Mouse (Mus musculus) neural tube, embryonic 15.5 days (tissue): ENCODE measurements around the gene Arhgap25. TPM values are rescaled to one million over a fixed set of nuclear protein-coding genes. Genes with fewer than 3 reads are reported as not detected.
"Not testable (repeated sequence)": the region's sequence is repeated elsewhere in the genome, so short reads cannot be mapped to it uniquely, and the experiment has no call there.

Source experiments
- ATAC-seq: fragments of 200-750 bp; cut with Nextera tagmentation; 2 replicates; pipeline ENCODE4 v1.8.0; 2017; ENCODE audit warnings: mild to moderate bottlenecking, moderate TSS enrichment, moderate library complexity; ENCODE audit not compliant: low FRiP score
- H3K27ac ChIP-seq: fragments of 300-500 bp; sonication (generic); replicated peaks from 2 replicates; pipeline ENCODE4 v1.5.1; 2015; ENCODE audit warnings: mild to moderate bottlenecking, inconsistent platforms
- H3K27me3 ChIP-seq: fragments of 300-500 bp; sonication (generic); replicated peaks from 2 replicates; pipeline ENCODE4 v1.6.1; 2015; ENCODE audit warnings: inconsistent platforms
- H3K36me3 ChIP-seq: fragments of 300-500 bp; sonication (generic); 2 replicates; pipeline ENCODE4 v1.6.1; 2015; ENCODE audit warnings: inconsistent platforms
- H3K4me1 ChIP-seq: fragments of 300-500 bp; sonication (generic); 2 replicates; pipeline ENCODE4 v1.6.1; 2015; ENCODE audit warnings: inconsistent platforms
- H3K4me2 ChIP-seq: fragments of 300-500 bp; sonication (generic); 2 replicates; pipeline ENCODE4 v1.6.1; 2015; ENCODE audit warnings: inconsistent platforms, mild to moderate bottlenecking, moderate library complexity
- H3K4me3 ChIP-seq: fragments of 300-500 bp; sonication (generic); replicated peaks from 2 replicates; pipeline ENCODE4 v1.5.1; 2015; ENCODE audit warnings: mild to moderate bottlenecking, inconsistent platforms
- H3K9ac ChIP-seq: fragments of 300-500 bp; sonication (generic); replicated peaks from 2 replicates; pipeline ENCODE4 v1.6.1; 2015; ENCODE audit warnings: mild to moderate bottlenecking, inconsistent platforms
- H3K9me3 ChIP-seq: fragments of 300-500 bp; sonication (generic); replicated peaks from 2 replicates; pipeline ENCODE4 v1.6.1; 2016; ENCODE audit warnings: inconsistent platforms
- WGBS: fragments of 180-500 bp; shearing (Covaris S2); methylation state at CpG from one replicate; pipeline ENCODE4 v1.1.7; 2015; ENCODE audit warnings: mixed read lengths; 5-methylcytosine and 5-hydroxymethylcytosine counted together
- polyA plus RNA-seq: library from polyadenylated mRNA; unstranded; fragments of >200 nt; fragmentation: Nextera tagmentation; extraction: Ambion mirVana; gene quantifications from 2 replicates; pipeline ENCODE4 v1.2.1, GENCODE M21; 2015

The Arhgap25 gene
- 3.6 and 6.3 TPM in 2 replicates for polyA plus RNA-seq

DNA sequence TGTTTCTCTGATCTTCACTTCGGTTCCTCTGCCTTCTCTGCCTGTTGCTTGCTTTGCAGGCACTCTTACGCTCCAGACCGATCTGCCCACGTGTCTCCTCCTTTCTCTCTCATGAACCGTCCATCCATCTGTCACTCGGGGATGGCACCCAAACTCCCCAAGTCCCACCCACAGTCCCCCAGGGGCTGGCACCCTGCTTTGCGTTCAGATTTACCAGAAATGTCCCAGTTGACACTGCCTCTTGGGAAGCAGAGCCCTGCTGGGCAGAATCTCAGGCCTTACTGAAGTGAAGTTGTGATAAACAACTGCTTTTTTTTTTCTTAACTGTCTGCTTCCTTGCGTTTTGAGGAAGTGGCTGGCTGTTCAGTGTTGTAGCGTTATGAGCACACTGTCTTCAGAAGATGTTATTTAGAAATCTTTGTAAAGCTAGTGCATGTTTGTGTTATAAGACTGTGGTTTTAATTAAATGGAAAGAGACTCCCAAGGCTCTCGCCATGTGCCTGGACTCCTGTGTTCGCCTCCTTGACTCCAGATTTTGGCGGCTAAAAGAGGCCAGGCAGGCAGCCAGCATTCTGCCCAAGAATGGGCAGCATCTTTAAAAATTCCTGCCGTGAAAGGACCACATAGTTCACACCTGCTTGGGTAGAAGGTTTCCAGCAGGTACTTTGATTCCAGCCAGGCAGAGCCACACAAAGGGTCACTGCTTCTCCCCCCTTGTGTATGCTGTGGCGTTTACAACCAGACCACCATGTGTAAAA is at the start of gene Arhgap25:
TSS of gene Arhgap25 (minus strand) at position 307 of the 758 bp plus-strand sequence.
- Histone ChIP-seq H3K9me3 (no peaks in the 10 kb centered on the region), H3K4me3 (no peak within 1 kb of the TSS), H3K27me3 (no peaks in the 10 kb centered on the region), H3K36me3 (no peaks in the 10 kb centered on the region), H3K27ac (no peak within 1 kb of the TSS), H3K4me1 (no peaks in the 10 kb centered on the region), H3K4me2 (no peak within 1 kb of the TSS), H3K9ac (no peak within 1 kb of the TSS)
- 67% methylated on average over 14 of the region's 14 CpGs for WGBS
- no peak for ATAC-seq

DNA sequence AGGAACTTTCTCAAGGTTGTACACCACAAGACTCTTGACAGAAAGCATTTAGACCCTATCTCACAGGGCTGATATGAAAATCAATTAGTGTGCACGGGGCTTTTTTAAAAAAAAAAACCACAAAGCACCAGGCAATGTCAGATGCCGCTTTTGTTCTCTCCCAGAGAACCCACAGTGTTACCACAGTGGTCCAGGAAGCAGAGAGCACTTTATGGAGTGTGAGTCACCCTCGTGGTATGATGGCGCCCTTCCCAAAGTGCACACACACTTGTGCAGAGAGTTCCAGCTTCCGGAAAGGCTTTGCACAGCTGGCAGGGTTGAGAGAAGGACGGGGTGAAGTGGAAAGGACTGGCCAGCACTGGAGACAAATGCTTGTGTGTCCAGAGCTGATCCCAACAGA is 49.4 kb upstream of the Arhgap25 start:
- 79% methylated on average over 6 of the region's 6 CpGs for WGBS
- Histone ChIP-seq H3K36me3 (no peaks in the 10 kb centered on the region), H3K9ac (no peak overlapping the region), H3K4me1 (peaks cover 6% of the 10 kb centered on the region; the same call in 1 of the 2 replicates), H3K9me3 (no peaks in the 10 kb centered on the region), H3K27ac (no peak overlapping the region), H3K4me2 (no peak overlapping the region), H3K27me3 (no peaks in the 10 kb centered on the region), H3K4me3 (no peak overlapping the region)
- ATAC-seq: no peak

DNA sequence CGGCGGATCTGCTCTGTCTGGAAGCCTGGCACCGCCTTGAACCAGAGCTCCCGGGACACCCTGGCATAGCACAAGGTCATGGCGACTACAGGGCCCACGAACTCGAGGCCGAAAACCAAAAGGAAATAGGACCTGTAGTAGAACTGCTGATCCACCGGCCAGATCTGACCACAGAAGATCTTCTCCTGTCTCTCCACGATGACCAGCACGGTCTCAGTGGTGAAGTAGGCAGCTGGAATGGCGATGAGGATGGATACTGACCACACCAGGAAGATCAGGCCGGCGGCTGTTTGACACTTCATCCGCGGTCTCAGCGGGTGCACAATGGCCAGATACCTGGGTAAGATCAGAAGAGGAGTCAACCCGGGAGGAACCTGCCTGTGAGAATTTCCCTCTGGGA is 48.5 kb upstream of the Arhgap25 start:
- H3K9ac ChIP-seq: no peak overlapping the region
- WGBS: 90% methylated on average over 18 of the region's 18 CpGs
- H3K4me1 ChIP-seq: peaks cover 3% of the 10 kb centered on the region; the same call in 1 of the 2 replicates
- no peaks in the 10 kb centered on the region for H3K36me3 ChIP-seq
- no peak overlapping the region for H3K4me3 ChIP-seq
- no peaks in the 10 kb centered on the region for H3K9me3 ChIP-seq
- no peak overlapping the region for H3K4me2 ChIP-seq
- H3K27ac ChIP-seq: no peak overlapping the region
- H3K27me3 ChIP-seq: no peaks in the 10 kb centered on the region
- no peak for ATAC-seq

DNA sequence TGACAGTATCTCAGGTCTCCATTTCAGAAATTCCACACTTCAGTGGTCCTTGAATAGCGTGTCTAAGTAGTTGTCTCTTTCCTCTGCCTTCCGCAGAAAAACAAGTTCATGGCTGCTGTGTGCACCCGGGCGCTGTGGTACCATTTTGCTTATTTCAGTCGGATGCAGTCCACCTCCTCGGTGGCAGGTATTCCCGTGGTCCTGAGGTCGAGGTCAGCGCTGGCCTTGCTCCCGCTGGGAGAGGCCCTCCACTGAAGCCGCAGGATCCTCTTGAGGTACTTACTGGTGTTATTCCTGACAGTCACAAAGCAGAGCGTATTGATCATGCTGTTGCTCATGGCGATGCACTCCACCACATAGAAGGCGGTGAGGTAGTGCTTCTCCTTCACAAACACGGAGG is 48.0 kb upstream of the Arhgap25 start:
- Histone ChIP-seq H3K4me3 (no peak overlapping the region), H3K27ac (no peak overlapping the region), H3K4me2 (no peak overlapping the region), H3K27me3 (no peaks in the 10 kb centered on the region), H3K4me1 (peaks cover 3% of the 10 kb centered on the region; the same call in 1 of the 2 replicates), H3K9me3 (no peaks in the 10 kb centered on the region), H3K9ac (no peak overlapping the region), H3K36me3 (no peaks in the 10 kb centered on the region)
- 86% methylated on average over 15 of the region's 15 CpGs for WGBS
- ATAC-seq: no peak

DNA sequence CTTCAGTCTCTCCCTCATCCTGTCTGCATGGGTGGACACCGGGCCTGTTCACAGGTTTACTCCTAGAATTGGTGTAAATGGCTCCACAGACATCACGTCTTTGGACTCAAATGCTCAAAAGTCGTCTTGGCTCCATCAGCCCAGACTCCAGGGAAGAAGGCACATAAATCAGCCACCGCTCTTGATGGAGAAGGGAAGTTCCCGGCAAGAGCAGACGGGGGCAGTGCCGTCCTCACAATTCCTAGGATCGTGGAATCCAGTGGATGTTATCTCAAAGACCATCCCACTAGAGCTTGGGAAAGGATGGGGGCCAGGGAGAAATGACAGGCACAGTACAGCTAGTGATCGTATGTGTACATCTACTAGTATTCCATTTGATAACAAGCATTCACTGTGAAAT is 45.2 kb upstream of the Arhgap25 start:
- ATAC-seq: no peak
- H3K27ac ChIP-seq: no peak overlapping the region
- H3K27me3 ChIP-seq: no peaks in the 10 kb centered on the region
- 34% methylated on average over 9 of the region's 9 CpGs for WGBS
- no peak overlapping the region for H3K9ac ChIP-seq
- H3K4me1 ChIP-seq: peaks cover 3% of the 10 kb centered on the region; the same call in 1 of the 2 replicates
- H3K4me3 ChIP-seq: no peak overlapping the region
- no peaks in the 10 kb centered on the region for H3K9me3 ChIP-seq
- H3K4me2 ChIP-seq: no peak overlapping the region
- no peaks in the 10 kb centered on the region for H3K36me3 ChIP-seq

DNA sequence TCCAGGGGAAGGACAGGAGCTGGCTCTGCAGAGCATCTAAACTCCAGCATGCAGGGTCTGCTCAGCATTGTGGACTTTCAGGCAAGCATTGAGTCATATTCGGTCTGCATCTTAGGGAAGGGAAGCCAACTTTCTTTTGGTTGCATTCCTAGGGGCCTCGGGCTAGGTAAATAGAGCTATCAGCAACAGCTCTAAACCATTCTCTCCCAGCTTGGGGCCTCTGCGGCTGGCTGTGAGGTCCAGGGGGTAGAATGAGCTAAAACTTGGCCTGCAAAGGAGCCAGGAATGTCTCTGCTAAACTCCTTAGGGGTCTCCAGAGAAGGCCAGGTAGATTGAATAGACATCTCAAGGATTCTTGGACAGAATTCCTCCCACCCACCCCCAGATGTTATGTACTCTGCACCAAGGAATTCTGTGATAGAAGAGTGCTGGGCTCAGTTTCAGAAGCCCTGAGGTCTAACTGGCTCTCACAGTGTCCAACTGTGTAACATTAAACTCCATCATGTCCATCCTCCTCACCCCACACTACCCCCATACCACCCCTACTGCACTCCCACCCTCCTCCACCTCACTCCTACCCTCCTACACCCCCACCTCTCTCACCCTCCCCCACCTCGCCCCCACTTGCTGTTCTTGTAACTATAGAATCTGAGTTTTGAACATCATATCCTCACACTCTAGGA is 43.7 kb upstream of the Arhgap25 start:
- 47% methylated on average over 4 of the region's 4 CpGs for WGBS
- ATAC-seq: no peak

DNA sequence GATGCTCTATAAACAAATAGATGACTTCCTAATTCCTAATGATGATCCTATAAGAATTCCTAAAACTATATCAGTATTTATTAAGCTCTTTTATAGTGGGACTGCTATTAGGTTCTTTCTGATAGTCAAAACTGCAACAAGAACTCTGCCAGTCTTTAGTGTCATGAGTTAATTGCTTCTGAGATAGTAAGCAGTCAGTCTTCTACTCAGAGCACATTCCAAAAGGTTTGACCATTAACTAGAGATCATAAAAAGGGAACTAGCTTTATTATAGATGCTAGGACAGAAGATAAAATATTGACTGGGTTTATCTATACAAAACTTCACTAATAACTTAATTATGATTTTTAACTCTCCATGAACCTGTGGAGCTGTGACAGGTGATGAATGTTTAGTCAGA is 38.8 kb upstream of the Arhgap25 start:
- not testable (repeated sequence) for H3K36me3 ChIP-seq, H3K9ac ChIP-seq, ATAC-seq, H3K4me2 ChIP-seq, H3K27me3 ChIP-seq, H3K4me1 ChIP-seq, H3K27ac ChIP-seq, H3K9me3 ChIP-seq, H3K4me3 ChIP-seq

More for the DNA sequence above, 43.7 kb upstream of the Arhgap25 start:
- H3K9me3 ChIP-seq: no peaks in the 10 kb centered on the region
- H3K4me2 ChIP-seq: no peak overlapping the region
- H3K27me3 ChIP-seq: no peaks in the 10 kb centered on the region
- H3K27ac ChIP-seq: no peak overlapping the region
- no peak overlapping the region for H3K4me3 ChIP-seq
- peaks cover 3% of the 10 kb centered on the region; the same call in 1 of the 2 replicates for H3K4me1 ChIP-seq
- no peaks in the 10 kb centered on the region for H3K36me3 ChIP-seq
- no peak overlapping the region for H3K9ac ChIP-seq

DNA sequence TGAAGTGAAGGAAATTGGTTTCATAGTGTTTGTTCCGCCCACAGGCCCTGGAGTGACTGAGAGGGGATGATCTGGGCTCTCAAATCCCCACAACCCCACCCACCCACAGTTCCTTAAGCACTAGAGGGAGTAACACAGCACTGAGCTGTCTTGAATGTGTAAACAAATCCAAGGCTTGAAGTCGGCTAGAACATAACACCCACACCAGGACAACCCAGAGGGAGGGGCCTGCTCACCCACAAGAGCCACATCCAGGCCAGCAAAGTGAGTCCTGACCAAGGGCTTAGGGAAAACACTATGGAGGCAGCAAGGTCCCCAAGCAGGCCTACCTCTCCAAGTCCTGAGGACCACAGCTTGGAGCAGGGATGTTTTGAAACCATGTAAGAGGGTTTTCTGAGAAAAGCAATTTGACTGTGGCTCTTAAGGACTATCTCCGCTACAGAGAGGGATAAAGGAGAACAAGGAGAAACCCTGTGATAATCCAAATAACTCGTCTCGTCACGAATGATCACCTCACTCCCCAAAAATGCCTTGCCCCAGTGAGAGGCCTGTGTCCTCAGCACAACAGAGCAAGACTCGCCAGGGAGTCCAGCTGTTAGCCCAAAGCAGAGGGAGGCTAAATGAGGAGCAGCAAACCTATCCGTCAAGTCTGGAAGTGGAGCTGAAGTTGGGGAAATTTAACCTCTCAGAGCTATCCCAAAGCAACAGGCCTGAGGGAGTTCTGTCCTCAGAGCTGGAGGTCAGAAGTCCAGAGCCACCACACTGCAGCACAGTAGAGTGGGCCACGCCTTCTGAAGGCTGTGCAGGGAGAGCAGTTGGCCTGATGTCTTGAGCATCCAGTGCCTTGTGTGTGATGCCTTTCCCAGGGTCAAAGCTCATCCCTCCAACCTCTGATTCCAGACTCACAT is 34.9 kb upstream of the Arhgap25 start:
- Histone ChIP-seq H3K9me3 (no peaks in the 10 kb centered on the region), H3K4me2 (no peak overlapping the region), H3K4me3 (no peak overlapping the region), H3K9ac (no peak overlapping the region), H3K36me3 (no peaks in the 10 kb centered on the region), H3K4me1 (no peaks in the 10 kb centered on the region), H3K27ac (no peak overlapping the region), H3K27me3 (no peaks in the 10 kb centered on the region)
- ATAC-seq: no peak
- WGBS: 67% methylated on average over 9 of the region's 9 CpGs

DNA sequence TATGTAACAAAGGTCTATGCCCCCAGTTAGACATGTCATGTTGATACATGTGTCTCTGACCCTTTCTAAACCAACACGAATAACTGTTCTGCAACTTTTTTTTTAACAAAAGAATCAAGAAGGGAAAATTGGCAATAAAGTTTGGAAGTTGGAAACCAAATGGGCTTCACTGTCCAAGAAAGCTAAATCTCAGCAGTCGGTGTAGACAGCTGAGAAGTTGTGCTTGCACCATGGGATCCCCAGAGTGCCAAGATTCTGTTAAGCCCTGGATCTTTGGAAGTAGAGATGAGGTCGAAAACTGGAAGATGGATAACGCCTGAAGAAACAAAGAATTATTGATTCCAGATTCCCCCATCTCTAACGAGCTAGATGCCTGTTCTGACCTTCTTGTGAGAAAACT is 32.1 kb upstream of the Arhgap25 start:
- H3K27me3 ChIP-seq: no peaks in the 10 kb centered on the region
- no peaks in the 10 kb centered on the region for H3K36me3 ChIP-seq
- no peak overlapping the region for H3K27ac ChIP-seq
- H3K4me2 ChIP-seq: no peak overlapping the region
- 85% methylated on average over 5 of the region's 5 CpGs for WGBS
- no peak for ATAC-seq
- no peak overlapping the region for H3K4me3 ChIP-seq
- no peak overlapping the region for H3K9ac ChIP-seq
- H3K9me3 ChIP-seq: no peaks in the 10 kb centered on the region
- H3K4me1 ChIP-seq: no peaks in the 10 kb centered on the region

DNA sequence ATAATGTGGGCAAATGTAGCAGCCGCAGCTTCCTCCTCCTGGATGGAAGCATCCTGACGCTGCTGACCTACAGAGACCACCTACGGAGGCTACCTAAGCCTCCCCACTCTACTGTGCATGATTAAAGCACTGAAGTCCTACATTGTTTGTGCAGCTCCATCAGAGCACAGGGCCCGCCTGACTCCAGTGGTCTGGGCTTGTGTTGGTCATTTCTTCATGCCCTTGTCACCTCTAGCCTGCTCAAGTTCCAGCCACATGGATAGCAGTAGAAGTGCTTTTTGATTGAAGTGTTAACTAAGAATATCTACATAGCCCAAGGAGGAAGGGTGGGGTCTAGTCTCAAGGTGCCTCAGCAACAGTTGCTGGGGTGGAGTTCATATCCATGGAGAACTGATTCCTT is 31.3 kb upstream of the Arhgap25 start:
- H3K4me3 ChIP-seq: no peak overlapping the region
- no peak for ATAC-seq
- no peaks in the 10 kb centered on the region for H3K27me3 ChIP-seq
- H3K27ac ChIP-seq: no peak overlapping the region
- H3K36me3 ChIP-seq: no peaks in the 10 kb centered on the region
- no peaks in the 10 kb centered on the region for H3K9me3 ChIP-seq
- H3K4me1 ChIP-seq: no peaks in the 10 kb centered on the region
- 90% methylated on average over 4 of the region's 4 CpGs for WGBS
- no peak overlapping the region for H3K4me2 ChIP-seq
- H3K9ac ChIP-seq: no peak overlapping the region

DNA sequence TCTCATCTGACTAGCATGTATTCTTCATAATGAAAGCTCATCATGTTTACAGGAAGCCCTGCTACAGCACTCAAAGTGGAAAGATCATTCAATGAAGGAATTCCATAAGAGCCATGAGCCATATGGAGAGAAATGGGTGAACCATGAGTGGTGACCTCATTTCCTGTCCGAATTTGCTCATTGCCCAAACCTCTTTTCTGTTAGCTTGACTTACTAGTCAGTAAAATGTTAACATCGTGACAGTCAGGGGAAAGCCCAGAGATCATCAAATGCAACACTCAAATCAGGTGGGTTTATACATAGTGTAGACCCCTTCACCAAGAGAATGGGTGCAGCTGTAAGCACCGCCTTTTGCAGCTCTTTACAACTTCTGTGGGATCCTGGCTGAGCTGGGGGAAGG is 20.7 kb upstream of the Arhgap25 start:
- Histone ChIP-seq H3K27me3 (no peaks in the 10 kb centered on the region), H3K9ac (no peak overlapping the region), H3K9me3 (no peaks in the 10 kb centered on the region), H3K4me2 (no peak overlapping the region), H3K27ac (no peak overlapping the region), H3K36me3 (no peaks in the 10 kb centered on the region), H3K4me1 (no peaks in the 10 kb centered on the region), H3K4me3 (no peak overlapping the region)
- WGBS: 84% methylated on average over 3 of the region's 3 CpGs
- ATAC-seq: no peak
